Mouse (Mus musculus) forebrain, embryonic 12.5 days (tissue): ENCODE measurements around the gene C2cd3. TPM values are rescaled to one million over a fixed set of nuclear protein-coding genes. Genes with fewer than 3 reads are reported as not detected.
A peak's percentile ranks its signal among the peaks of the same experiment; 100 is the strongest.

Experiments used
- ATAC-seq: fragments of 200-750 bp; cut with Nextera tagmentation; 2 replicates; pipeline ENCODE4 v1.8.0; 2017; ENCODE audit warnings: moderate TSS enrichment; ENCODE audit not compliant: low FRiP score
- H3K27ac ChIP-seq: fragments of 300-500 bp; sonication (generic); 2 replicates; pipeline ENCODE4 v1.5.1; 2016; ENCODE audit warnings: mild to moderate bottlenecking
- H3K27me3 ChIP-seq: fragments of 300-500 bp; sonication (generic); 2 replicates; pipeline ENCODE4 v1.6.1; 2016; ENCODE audit warnings: mild to moderate bottlenecking
- H3K36me3 ChIP-seq: fragments of 300-500 bp; sonication (generic); replicated peaks from 2 replicates; pipeline ENCODE4 v1.6.1; 2016; ENCODE audit warnings: mild to moderate bottlenecking
- H3K4me1 ChIP-seq: fragments of 300-500 bp; sonication (generic); 2 replicates; pipeline ENCODE4 v1.6.1; 2016
- H3K4me2 ChIP-seq: fragments of 300-500 bp; sonication (generic); 2 replicates; pipeline ENCODE4 v1.6.1; 2016; ENCODE audit warnings: mild to moderate bottlenecking, moderate library complexity
- H3K4me3 ChIP-seq: fragments of 300-500 bp; sonication (generic); replicated peaks from 2 replicates; pipeline ENCODE4 v1.5.1; 2016; ENCODE audit warnings: mild to moderate bottlenecking
- H3K9ac ChIP-seq: fragments of 300-500 bp; sonication (generic); 2 replicates; pipeline ENCODE4 v1.6.1; 2016; ENCODE audit warnings: mild to moderate bottlenecking
- H3K9me3 ChIP-seq: fragments of 300-500 bp; sonication (generic); 2 replicates; pipeline ENCODE4 v1.6.1; 2016
- WGBS: fragments of 180-500 bp; shearing (Covaris S2); methylation state at CpG from one replicate; pipeline ENCODE4 v1.1.7; 2016; 5-methylcytosine and 5-hydroxymethylcytosine counted together
- polyA plus RNA-seq: library from polyadenylated mRNA; unstranded; fragments of >200 nt; fragmentation: Nextera tagmentation; extraction: Ambion mirVana; gene quantifications from 2 replicates; pipeline ENCODE4 v1.2.1, GENCODE M21; 2016

The C2cd3 gene
- polyA plus RNA-seq, 1 experiment from 2014 or later, result 44.3 TPM

GRCm38 (mm10) chr7:100495581-100496251, 123.7 kb downstream of the C2cd3 start:
- Histone ChIP-seq H3K27ac (peak overlapping the region; percentile 54), H3K4me1 (peaks cover 38% of the 10 kb centered on the region), H3K27me3 (peaks cover 26% of the 10 kb centered on the region), H3K9ac (no peak overlapping the region), H3K4me3 (no peak overlapping the region; the same call in 1 of the 2 replicates), H3K36me3 (peaks cover 11% of the 10 kb centered on the region; the same call in 1 of the 2 replicates), H3K9me3 (no peaks in the 10 kb centered on the region), H3K4me2 (peak overlapping the region; percentile 31)
- WGBS, result 30% methylated on average over 11 of the region's 11 CpGs
- ATAC-seq, result peak; percentile 69

- Histone ChIP-seq H3K4me1 (peaks cover 38% of the 10 kb centered on the region), H3K9me3 (no peaks in the 10 kb centered on the region), H3K4me3 (no peak overlapping the region), H3K27ac (peak overlapping the region; percentile 54), H3K36me3 (peaks cover 11% of the 10 kb centered on the region; the same call in 1 of the 2 replicates), H3K9ac (no peak overlapping the region), H3K27me3 (peaks cover 26% of the 10 kb centered on the region), H3K4me2 (no peak overlapping the region)
- ATAC-seq, result no peak
- WGBS, result 90% methylated on average over 6 of the region's 6 CpGs
Measured at GRCm38 (mm10) chr7:100496371-100496770, 124.3 kb downstream of the C2cd3 start.

DNA sequence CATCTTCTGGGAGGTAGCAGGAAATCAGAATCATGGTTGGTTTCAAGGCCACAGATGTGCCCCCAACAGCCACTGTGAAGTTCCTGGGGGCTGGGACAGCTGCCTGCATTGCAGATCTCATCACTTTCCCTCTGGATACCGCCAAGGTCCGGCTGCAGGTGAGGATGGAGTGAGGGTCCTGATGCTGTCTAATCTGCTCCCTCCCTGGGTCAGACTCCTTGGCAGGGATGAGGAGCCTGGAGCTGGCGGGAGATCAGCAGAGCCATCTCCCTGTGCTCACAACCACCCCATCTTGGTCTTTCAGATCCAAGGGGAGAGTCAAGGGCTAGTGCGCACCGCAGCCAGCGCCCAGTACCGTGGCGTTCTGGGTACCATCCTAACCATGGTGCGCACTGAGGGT, 124.8 kb downstream of the C2cd3 start:
- 96% methylated on average over 9 of the region's 9 CpGs for WGBS
- Histone ChIP-seq H3K36me3 (peaks cover 11% of the 10 kb centered on the region; the same call in 1 of the 2 replicates), H3K4me2 (no peak overlapping the region), H3K9ac (no peak overlapping the region), H3K4me3 (no peak overlapping the region), H3K4me1 (peaks cover 38% of the 10 kb centered on the region), H3K27ac (no peak overlapping the region), H3K27me3 (peaks cover 24% of the 10 kb centered on the region), H3K9me3 (no peaks in the 10 kb centered on the region)
- ATAC-seq, result no peak

DNA sequence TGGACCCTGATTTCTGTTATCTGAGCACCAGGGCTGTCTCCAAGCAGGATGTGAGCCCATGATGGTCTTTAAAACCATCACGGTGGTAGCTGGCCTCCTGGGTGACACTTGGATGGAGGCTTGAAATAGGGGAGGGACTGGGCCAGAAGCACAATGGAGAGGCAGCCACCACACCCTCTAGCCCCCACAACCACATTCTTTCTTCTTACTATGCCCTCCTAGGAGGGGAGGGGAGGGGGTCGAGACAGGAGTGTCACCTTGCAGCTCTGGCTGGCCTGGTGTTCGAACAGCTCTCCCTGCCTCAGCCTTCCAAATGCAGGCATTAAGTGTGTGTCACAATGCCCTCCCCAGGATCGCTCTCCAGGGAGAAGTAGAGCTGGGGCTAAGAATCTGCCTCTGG, 125.4 kb downstream of the C2cd3 start:
- H3K27ac ChIP-seq, result no peak overlapping the region
- H3K4me3 ChIP-seq, result no peak overlapping the region
- H3K4me2 ChIP-seq, result no peak overlapping the region
- H3K36me3 ChIP-seq, result peaks cover 11% of the 10 kb centered on the region; the same call in 1 of the 2 replicates
- H3K9me3 ChIP-seq, result no peaks in the 10 kb centered on the region
- no peak overlapping the region for H3K9ac ChIP-seq
- peaks cover 18% of the 10 kb centered on the region for H3K27me3 ChIP-seq
- ATAC-seq, result no peak
- 88% methylated on average over 4 of the region's 4 CpGs for WGBS
- peaks cover 36% of the 10 kb centered on the region for H3K4me1 ChIP-seq

- 94% methylated on average over 13 of the region's 13 CpGs for WGBS
- peaks cover 11% of the 10 kb centered on the region; the same call in 1 of the 2 replicates for H3K36me3 ChIP-seq
- no peak overlapping the region for H3K27ac ChIP-seq
- peaks cover 30% of the 10 kb centered on the region for H3K4me1 ChIP-seq
- H3K27me3 ChIP-seq, result peaks cover 14% of the 10 kb centered on the region; the same call in 1 of the 2 replicates
- no peak overlapping the region for H3K4me3 ChIP-seq
- no peak overlapping the region for H3K9ac ChIP-seq
- H3K4me2 ChIP-seq, result no peak overlapping the region
- ATAC-seq, result no peak
- H3K9me3 ChIP-seq, result no peaks in the 10 kb centered on the region
Measured at GRCm38 (mm10) chr7:100497982-100498381, 125.9 kb downstream of the C2cd3 start.

DNA sequence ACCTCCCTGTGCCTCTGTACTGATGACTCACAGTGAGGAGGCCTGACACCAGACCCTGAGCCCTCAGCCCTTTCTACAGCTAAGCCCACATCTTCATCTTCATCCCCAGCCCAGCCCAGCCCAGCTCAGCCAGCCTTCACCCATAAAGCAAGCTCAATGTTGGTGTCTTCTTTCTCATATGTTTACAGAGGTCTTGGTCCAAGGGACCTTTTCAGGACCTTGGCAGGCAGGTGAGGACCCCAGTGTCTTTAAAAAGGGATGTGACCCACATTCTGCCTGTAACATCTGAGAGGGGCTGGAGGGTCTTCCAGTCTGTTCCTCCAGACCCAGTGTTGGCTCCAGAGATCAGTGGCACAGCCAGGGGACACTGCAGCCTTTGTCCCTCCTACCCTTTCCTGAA, 127.4 kb downstream of the C2cd3 start:
- Histone ChIP-seq H3K9ac (no peak overlapping the region), H3K4me2 (no peak overlapping the region), H3K27ac (no peak overlapping the region), H3K4me1 (peaks cover 15% of the 10 kb centered on the region), H3K9me3 (no peaks in the 10 kb centered on the region), H3K4me3 (no peak overlapping the region), H3K27me3 (0 out of 2 replicates have a peak, but pooled peaks cover under 1% of the 10 kb centered on the region), H3K36me3 (peaks cover 11% of the 10 kb centered on the region; the same call in 1 of the 2 replicates)
- ATAC-seq, result no peak

- H3K9me3 ChIP-seq, result no peaks in the 10 kb centered on the region
- peaks cover 11% of the 10 kb centered on the region; the same call in 1 of the 2 replicates for H3K36me3 ChIP-seq
- H3K9ac ChIP-seq, result no peak overlapping the region
- no peak for ATAC-seq
- H3K27me3 ChIP-seq, result no peaks in the 10 kb centered on the region
- H3K27ac ChIP-seq, result peak overlapping the region; percentile 2; the same call in 1 of the 2 replicates
- no peak overlapping the region for H3K4me3 ChIP-seq
- 78% methylated on average over 16 of the region's 16 CpGs for WGBS
- no peak overlapping the region for H3K4me2 ChIP-seq
- peaks cover 9% of the 10 kb centered on the region for H3K4me1 ChIP-seq
Measured at GRCm38 (mm10) chr7:100500276-100500977, 128.4 kb downstream of the C2cd3 start.

DNA sequence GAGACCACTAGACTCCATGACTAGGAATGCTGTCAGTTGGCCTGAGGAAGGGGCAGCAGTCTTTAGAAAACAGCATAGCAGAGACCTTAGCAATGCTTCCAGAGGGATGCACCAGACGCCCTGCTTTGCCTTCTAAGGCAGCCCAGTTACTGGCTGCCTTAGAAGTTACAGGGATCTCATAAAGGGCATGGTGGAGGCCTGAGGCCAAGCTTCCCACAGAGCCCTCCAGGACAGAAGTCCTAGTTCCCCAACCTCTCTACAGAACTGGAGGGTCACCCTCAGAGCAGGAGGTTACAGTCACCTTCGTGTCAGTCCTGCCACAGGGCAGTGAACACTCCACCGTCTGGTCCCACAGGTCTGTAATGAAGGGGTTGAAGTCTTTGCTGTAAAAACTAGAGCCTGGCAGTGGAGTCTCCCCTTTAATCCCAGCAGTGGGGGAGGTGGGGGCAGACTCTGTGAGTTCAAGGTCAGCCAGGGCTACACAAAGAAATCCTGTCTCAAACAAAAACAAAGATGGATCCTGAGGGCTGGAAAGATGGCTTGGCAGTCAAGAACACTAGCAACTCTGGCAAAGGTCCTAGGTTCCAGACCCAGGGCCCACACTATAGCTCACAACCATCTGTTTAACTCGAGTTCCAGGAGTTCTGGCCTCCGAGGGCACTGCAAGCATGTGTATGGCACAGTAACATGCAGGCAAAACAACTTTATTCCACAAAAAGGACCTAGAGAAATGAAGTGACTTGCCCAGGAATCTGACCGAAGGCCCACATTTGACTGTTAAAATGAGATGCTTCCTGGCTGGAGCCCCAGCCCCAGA, 129.2 kb downstream of the C2cd3 start:
- Histone ChIP-seq H3K4me3 (no peak overlapping the region), H3K36me3 (peaks cover 11% of the 10 kb centered on the region; the same call in 1 of the 2 replicates), H3K9me3 (no peaks in the 10 kb centered on the region), H3K4me2 (no peak overlapping the region), H3K4me1 (peaks cover under 1% of the 10 kb centered on the region; the same call in 1 of the 2 replicates), H3K27ac (peak overlapping the region; percentile 2; the same call in 1 of the 2 replicates), H3K27me3 (no peaks in the 10 kb centered on the region), H3K9ac (no peak overlapping the region)
- WGBS, result 72% methylated on average over 6 of the region's 6 CpGs
- ATAC-seq, result no peak

DNA sequence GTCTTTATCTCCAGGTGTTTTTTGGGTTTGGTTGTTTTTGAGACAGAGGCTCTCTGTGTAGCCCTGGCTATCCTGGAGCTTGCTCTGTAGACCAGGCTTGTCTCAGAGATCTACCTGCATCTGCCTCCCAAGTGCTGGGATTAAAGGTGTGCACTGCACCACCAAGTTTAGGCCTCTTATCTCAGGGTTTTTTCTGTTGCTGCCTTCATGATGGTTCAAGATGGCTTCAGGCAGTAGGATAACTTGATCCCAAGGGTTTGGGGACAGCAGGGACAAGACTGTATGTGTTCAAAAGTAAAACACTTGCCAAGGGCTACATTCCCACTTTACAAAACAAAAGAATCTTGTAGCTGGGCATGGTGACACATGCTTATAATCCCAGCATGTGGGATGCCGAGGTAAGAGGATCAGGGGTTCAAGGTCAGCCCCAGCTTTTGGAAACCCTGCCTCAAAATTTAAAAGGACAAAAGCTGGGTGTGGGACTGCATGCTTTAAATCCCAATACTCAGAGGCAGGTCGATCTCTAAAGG, 129.9 kb downstream of the C2cd3 start:
- peaks cover 11% of the 10 kb centered on the region; the same call in 1 of the 2 replicates for H3K36me3 ChIP-seq
- no peaks in the 10 kb centered on the region for H3K4me1 ChIP-seq
- H3K4me2 ChIP-seq, result no peak overlapping the region
- H3K27ac ChIP-seq, result no peak overlapping the region
- H3K9ac ChIP-seq, result no peak overlapping the region
- H3K27me3 ChIP-seq, result no peaks in the 10 kb centered on the region
- no peak overlapping the region for H3K4me3 ChIP-seq
- no peaks in the 10 kb centered on the region for H3K9me3 ChIP-seq
- 61% methylated on average over 2 of the region's 2 CpGs for WGBS
- ATAC-seq, result no peak

DNA sequence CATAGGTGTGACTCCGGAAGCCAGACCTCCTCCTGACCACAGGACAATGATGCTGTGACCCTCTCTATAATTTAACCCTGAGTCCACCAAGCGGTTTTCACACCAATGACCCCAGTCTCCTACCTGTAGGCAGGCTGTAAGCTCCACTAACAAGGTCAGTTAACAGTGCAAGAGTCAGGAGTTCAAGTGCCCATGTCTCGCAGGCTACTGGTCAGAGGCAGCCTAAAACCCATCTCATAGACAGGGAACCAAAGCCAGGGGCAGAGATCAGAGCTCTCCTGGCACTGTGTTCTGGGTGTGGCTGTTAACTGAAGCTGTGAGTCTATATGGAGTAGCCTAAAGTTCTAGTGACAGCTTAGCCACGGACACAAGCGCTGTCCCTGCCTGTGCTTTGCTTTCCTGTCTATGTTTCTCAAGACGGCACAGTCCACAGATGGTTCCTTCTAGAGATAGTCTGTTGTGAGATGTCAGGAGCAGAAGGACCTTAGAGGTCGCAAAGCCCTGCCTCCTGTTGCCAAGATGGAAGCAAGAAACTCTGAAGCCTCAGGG, 130.4 kb downstream of the C2cd3 start:
- WGBS, result 81% methylated on average over 7 of the region's 7 CpGs
- Histone ChIP-seq H3K36me3 (peaks cover 11% of the 10 kb centered on the region; the same call in 1 of the 2 replicates), H3K4me2 (no peak overlapping the region), H3K4me1 (no peaks in the 10 kb centered on the region), H3K9ac (no peak overlapping the region), H3K9me3 (no peaks in the 10 kb centered on the region), H3K4me3 (no peak overlapping the region), H3K27ac (no peak overlapping the region), H3K27me3 (no peaks in the 10 kb centered on the region)
- ATAC-seq, result no peak

GRCm38 (mm10) chr7:100503076-100503475, 131.0 kb downstream of the C2cd3 start:
- H3K27me3 ChIP-seq, result no peaks in the 10 kb centered on the region
- no peak overlapping the region for H3K4me2 ChIP-seq
- 89% methylated on average over 5 of the region's 5 CpGs for WGBS
- H3K27ac ChIP-seq, result no peak overlapping the region
- no peak overlapping the region for H3K9ac ChIP-seq
- H3K4me3 ChIP-seq, result no peak overlapping the region
- no peaks in the 10 kb centered on the region for H3K9me3 ChIP-seq
- no peaks in the 10 kb centered on the region for H3K4me1 ChIP-seq
- peaks cover 4% of the 10 kb centered on the region; the same call in 1 of the 2 replicates for H3K36me3 ChIP-seq
- no peak for ATAC-seq
